Mouse (Mus musculus): Measurements from ENCODE around the gene Dpp9.
A peak's percentile ranks its signal among the peaks of the same experiment; 100 is the strongest.

GRCm38 (mm10) chr17:56159729-56160128, 59.0 kb downstream of the Dpp9 start:
- TF ChIP-seq CTCF (IDR thresholded peaks at IDR 0.05; ENCODE audit: low read depth) (peak; percentile 92), EP300 (IDR thresholded peaks at IDR 0.05; ENCODE audit: low read depth) (no peak)
